Mouse (Mus musculus) CH12.LX (cell line): ENCODE measurements around the gene Trim23. TPM values are rescaled to one million over a fixed set of nuclear protein-coding genes. Genes with fewer than 3 reads are reported as not detected.

ENCODE experiments used
- DNase-seq: peaks from one replicate; pipeline ENCODE4 v3.0.0-alpha.2; 2013; ENCODE audit errors: extremely low read depth
- H3K27ac ChIP-seq: 2 replicates; pipeline ENCODE4 v1.5.1; 2012; ENCODE audit warnings: low read depth, mild to moderate bottlenecking, control low read depth, moderate library complexity; ENCODE audit not compliant: insufficient read depth
- H3K27me3 ChIP-seq: replicated peaks from 2 replicates; pipeline ENCODE3; 2012; ENCODE audit warnings: inconsistent platforms
- H3K36me3 ChIP-seq, 2 experiments: replicated peaks in 1 of 2; 2 replicates each; pipeline versions ENCODE3 to v1.6.1; 2012; ENCODE audit warnings: inconsistent platforms in 1 of 2, low read length in 1 of 2, mild to moderate bottlenecking in 1 of 2, mixed read lengths in 1 of 2, moderate library complexity in 1 of 2; ENCODE audit not compliant: control insufficient read depth in 1 of 2, insufficient read depth in 1 of 2
- H3K4me1 ChIP-seq, 2 experiments: 2 replicates each; pipeline ENCODE4 v1.6.1; 2012; ENCODE audit warnings: inconsistent platforms in 1 of 2, moderate library complexity in 1 of 2; ENCODE audit not compliant: insufficient read depth in 2 of 2, control insufficient read depth in 1 of 2
- H3K4me2 ChIP-seq: 2 replicates; pipeline ENCODE4 v1.6.1; 2012; ENCODE audit warnings: low read depth, mild to moderate bottlenecking, control low read depth; ENCODE audit not compliant: poor library complexity, insufficient read depth, severe bottlenecking
- H3K4me3 ChIP-seq, 3 experiments: fragments of 150-350 bp in 1 of 3; sonication (generic) in 1 of 3; replicated peaks in 1 of 3; 2 replicates each; pipeline versions ENCODE3 to v1.5.1; 2011 to 2012; ENCODE audit warnings: low read depth in 2 of 3, low read length in 2 of 3, mild to moderate bottlenecking in 2 of 3, moderate library complexity in 2 of 3, control low read depth in 1 of 3, improper control_type of control experiment in 1 of 3, inconsistent platforms in 1 of 3, mixed read lengths in 1 of 3; ENCODE audit not compliant: poor library complexity in 1 of 3
- H3K79me2 ChIP-seq: replicated peaks from 2 replicates; pipeline ENCODE4 v1.6.1; 2012; ENCODE audit warnings: mild to moderate bottlenecking, moderate library complexity; ENCODE audit not compliant: control insufficient read depth, poor library complexity, insufficient read depth, severe bottlenecking; ENCODE audit errors: extremely low read depth
- H3K9ac ChIP-seq: 2 replicates; pipeline ENCODE4 v1.6.1; 2012; ENCODE audit warnings: low read depth, mild to moderate bottlenecking, control low read depth, moderate library complexity; ENCODE audit not compliant: insufficient read depth
- H3K9me3 ChIP-seq: replicated peaks from 2 replicates; pipeline ENCODE3; 2012; ENCODE audit warnings: low read length, inconsistent platforms, mixed read lengths
- BHLHE40 ChIP-seq: IDR thresholded peaks from 2 replicates; pipeline ENCODE4 v1.6.1; 2011; ENCODE audit warnings: mild to moderate bottlenecking, low read depth, low read length, improper control_type of control experiment
- CHD1 ChIP-seq: IDR thresholded peaks from 2 replicates; pipeline ENCODE4 v1.6.1; 2012; ENCODE audit warnings: low read depth, low read length, improper control_type of control experiment, inconsistent platforms
- CHD2 ChIP-seq: IDR thresholded peaks from 2 replicates; pipeline ENCODE4 v1.6.1; 2011; ENCODE audit warnings: low read length, improper control_type of control experiment
- CTCF ChIP-seq, 2 experiments: IDR thresholded peaks in 1 of 2; conservative IDR thresholded peaks in 1 of 2; 2 replicates each; pipeline ENCODE4 v1.5.1; 2011 to 2012; ENCODE audit warnings: low read depth in 2 of 2, low read length in 2 of 2, improper control_type of control experiment in 1 of 2, inconsistent platforms in 1 of 2, mild to moderate bottlenecking in 1 of 2, moderate library complexity in 1 of 2
- E2F4 ChIP-seq: IDR thresholded peaks from 2 replicates; pipeline ENCODE4 v1.6.1; 2011; ENCODE audit warnings: low read depth, low read length, improper control_type of control experiment; ENCODE audit not compliant: insufficient replicate concordance
- ELF1 ChIP-seq: IDR thresholded peaks from 2 replicates; pipeline ENCODE4 v1.6.1; 2014; ENCODE audit warnings: low read depth, mild to moderate bottlenecking, inconsistent platforms, low read length, improper control_type of control experiment
- EP300 ChIP-seq: IDR thresholded peaks from 2 replicates; pipeline ENCODE4 v1.6.1; 2011; ENCODE audit warnings: low read length, improper control_type of control experiment
- ETS1 ChIP-seq: conservative IDR thresholded peaks from 2 replicates; pipeline ENCODE4 v1.6.1; 2012; ENCODE audit warnings: low read depth, mild to moderate bottlenecking, inconsistent platforms, low read length, improper control_type of control experiment, moderate library complexity
- GABPA ChIP-seq: IDR thresholded peaks from 2 replicates; pipeline ENCODE4 v1.6.1; 2012; ENCODE audit warnings: low read depth, low read length, improper control_type of control experiment, inconsistent platforms; ENCODE audit not compliant: insufficient replicate concordance
- HCFC1 ChIP-seq: IDR thresholded peaks from 2 replicates; pipeline ENCODE4 v1.6.1; 2012; ENCODE audit warnings: low read depth, mild to moderate bottlenecking, inconsistent platforms, low read length, improper control_type of control experiment
- IRF4 ChIP-seq: IDR thresholded peaks from 2 replicates; pipeline ENCODE4 v1.6.1; 2014; ENCODE audit warnings: low read depth, mild to moderate bottlenecking, inconsistent platforms, low read length, improper control_type of control experiment
- JUN ChIP-seq: IDR thresholded peaks from 2 replicates; pipeline ENCODE4 v1.6.1; 2011; ENCODE audit warnings: low read depth, mild to moderate bottlenecking, low read length, improper control_type of control experiment, moderate library complexity; ENCODE audit not compliant: insufficient read depth
- JUND ChIP-seq: conservative IDR thresholded peaks from 2 replicates; pipeline ENCODE4 v1.6.1; 2011; ENCODE audit warnings: low read depth, low read length, improper control_type of control experiment
- KAT2A ChIP-seq: IDR thresholded peaks from 2 replicates; pipeline ENCODE4 v1.6.1; 2012; ENCODE audit warnings: low read length, improper control_type of control experiment, inconsistent platforms; ENCODE audit not compliant: insufficient replicate concordance
- MAFK ChIP-seq: IDR thresholded peaks from 2 replicates; pipeline ENCODE4 v1.6.1; 2011; ENCODE audit warnings: low read length, improper control_type of control experiment; ENCODE audit not compliant: insufficient replicate concordance
- MAX ChIP-seq: IDR thresholded peaks from 2 replicates; pipeline ENCODE4 v1.6.1; 2011; ENCODE audit warnings: low read length, improper control_type of control experiment
- MAZ ChIP-seq: IDR thresholded peaks from 2 replicates; pipeline ENCODE4 v1.6.1; 2012; ENCODE audit warnings: low read depth, mild to moderate bottlenecking, inconsistent platforms, low read length, improper control_type of control experiment, moderate library complexity
- MEF2A ChIP-seq: IDR thresholded peaks from 2 replicates; pipeline ENCODE4 v1.6.1; 2014; ENCODE audit warnings: low read depth, mild to moderate bottlenecking, inconsistent platforms, low read length, improper control_type of control experiment, borderline replicate concordance
- MXI1 ChIP-seq: IDR thresholded peaks from 2 replicates; pipeline ENCODE4 v1.6.1; 2011; ENCODE audit warnings: mild to moderate bottlenecking, low read depth, low read length, improper control_type of control experiment
- MYC ChIP-seq: IDR thresholded peaks from 2 replicates; pipeline ENCODE4 v1.6.1; 2011; ENCODE audit warnings: low read depth, mild to moderate bottlenecking, improper control_type of control experiment, low read length
- NELFE ChIP-seq: IDR thresholded peaks from 2 replicates; pipeline ENCODE4 v1.6.1; 2011; ENCODE audit warnings: low read depth, low read length, improper control_type of control experiment
- NRF1 ChIP-seq: IDR thresholded peaks from 2 replicates; pipeline ENCODE4 v1.6.1; 2014; ENCODE audit warnings: low read depth, mild to moderate bottlenecking, inconsistent platforms, low read length, improper control_type of control experiment, moderate library complexity
- PAX5 ChIP-seq: IDR thresholded peaks from 2 replicates; pipeline ENCODE4 v1.6.1; 2012; ENCODE audit warnings: low read length, inconsistent platforms, mixed read lengths
- POLR2A ChIP-seq: IDR thresholded peaks from 2 replicates; pipeline ENCODE4 v1.6.1; 2011; ENCODE audit warnings: low read depth, mild to moderate bottlenecking, improper control_type of control experiment, low read length
- POLR2AphosphoS2 ChIP-seq: IDR thresholded peaks from 2 replicates; pipeline ENCODE4 v1.6.1; 2011; ENCODE audit warnings: low read depth, low read length, improper control_type of control experiment
- RAD21 ChIP-seq: IDR thresholded peaks from 2 replicates; pipeline ENCODE4 v1.6.1; 2011; ENCODE audit warnings: low read depth, mild to moderate bottlenecking, low read length, improper control_type of control experiment, moderate library complexity
- RCOR1 ChIP-seq: conservative IDR thresholded peaks from 2 replicates; pipeline ENCODE4 v1.6.1; 2012; ENCODE audit warnings: low read depth, mild to moderate bottlenecking, inconsistent platforms, low read length, improper control_type of control experiment
- SIN3A ChIP-seq: IDR thresholded peaks from 2 replicates; pipeline ENCODE4 v1.6.1; 2012; ENCODE audit warnings: low read length, improper control_type of control experiment, inconsistent platforms
- SMC3 ChIP-seq: IDR thresholded peaks from 2 replicates; pipeline ENCODE4 v1.6.1; 2011; ENCODE audit warnings: low read depth, low read length, improper control_type of control experiment
- TBP ChIP-seq: conservative IDR thresholded peaks from 2 replicates; pipeline ENCODE4 v1.6.1; 2011; ENCODE audit warnings: low read depth, low read length, improper control_type of control experiment
- TCF12 ChIP-seq: IDR thresholded peaks from 2 replicates; pipeline ENCODE4 v1.6.1; 2014; ENCODE audit warnings: low read depth, mild to moderate bottlenecking, inconsistent platforms, low read length, improper control_type of control experiment
- UBTF ChIP-seq: IDR thresholded peaks from 2 replicates; pipeline ENCODE4 v1.6.1; 2012; ENCODE audit warnings: low read depth, mild to moderate bottlenecking, inconsistent platforms, low read length, improper control_type of control experiment, moderate library complexity
- USF1 ChIP-seq: IDR thresholded peaks from 2 replicates; pipeline ENCODE4 v1.6.1; 2014; ENCODE audit warnings: low read depth, mild to moderate bottlenecking, inconsistent platforms, low read length, improper control_type of control experiment
- USF2 ChIP-seq: conservative IDR thresholded peaks from 2 replicates; pipeline ENCODE4 v1.6.1; 2011; ENCODE audit warnings: low read depth, low read length, improper control_type of control experiment
- ZC3H11A ChIP-seq: IDR thresholded peaks from 2 replicates; pipeline ENCODE4 v1.6.1; 2012; ENCODE audit warnings: low read depth, mild to moderate bottlenecking, inconsistent platforms, low read length, improper control_type of control experiment
- ZKSCAN1 ChIP-seq: IDR thresholded peaks from 2 replicates; pipeline ENCODE4 v1.6.1; 2012; ENCODE audit warnings: low read depth, inconsistent platforms, low read length, improper control_type of control experiment, borderline replicate concordance
- ZMIZ1 ChIP-seq: IDR thresholded peaks from 2 replicates; pipeline ENCODE4 v1.6.1; 2012; ENCODE audit warnings: low read depth, mild to moderate bottlenecking, inconsistent platforms, low read length, improper control_type of control experiment
- ZNF384 ChIP-seq: IDR thresholded peaks from 2 replicates; pipeline ENCODE4 v1.6.1; 2012; ENCODE audit warnings: low read depth, low read length, improper control_type of control experiment, inconsistent platforms
- dilution Hi-C: fragments of 300-500 bp; cut with MboI; formaldehyde crosslinking; loops from 2 replicates; pipeline ENCODE4 v1.14.3; 2020; ENCODE audit warnings: low sequenced_read_pairs; ENCODE audit not compliant: extremely low pct_unique_long_range_greater_than_20kb, extremely low pct_ligation_motif_present
- in situ Hi-C: fragments of 300-500 bp; cut with MboI; formaldehyde crosslinking; loops from 3 replicates; pipeline ENCODE4 v1.14.3; 2019; ENCODE audit warnings: low sequenced_read_pairs, low pct_ligation_motif_present, low pct_unique_long_range_greater_than_20kb, mixed read lengths
- polyA plus RNA-seq: library from polyadenylated mRNA; unstranded; fragments of >175 nt; gene quantifications from 2 replicates; pipeline ENCODE4 v1.2.1, GENCODE M21; 2012; ENCODE audit warnings: low read depth; ENCODE audit not compliant: insufficient read length
- total RNA-seq, 2 experiments: library from RNA; depleted of rRNA; stranded (reverse); fragments of 300-350 nt in 1 of 2; fragments of >200 nt in 1 of 2; gene quantifications; 2 replicates each; pipeline ENCODE4 v1.2.3; 2012 to 2014

The Trim23 gene
- total RNA-seq (2012; rRNA removed) = 11.0 and 11.6 TPM in 2 replicates
- 20.4 and 21.9 TPM in 2 replicates for total RNA-seq (2014; rRNA removed)
- 9.0 and 10.3 TPM in 2 replicates for polyA plus RNA-seq

- Histone ChIP-seq H3K9ac (peak within 1 kb of the TSS; percentile 87), H3K27ac (peak within 1 kb of the TSS; percentile 64), H3K79me2 (peaks cover 29% of the 10 kb centered on the region), H3K4me1 (peaks cover 0 to 26% of the 10 kb centered on the region in 2 experiments; a peak in 2 of 4 replicates), H3K4me2 (peak within 1 kb of the TSS; percentile 89), H3K4me3 (peak within 1 kb of the TSS; percentile 79 to 97 (median 88)), H3K36me3 (peaks cover 14 to 24% of the 10 kb centered on the region in 2 experiments), H3K9me3 (no peaks in the 10 kb centered on the region), H3K27me3 (no peaks in the 10 kb centered on the region)
- DNase-seq = peak; percentile 99
- TF ChIP-seq E2F4 = 0 out of 2 replicates have a peak, but pooled peaks have one; percentile 53
- TF ChIP-seq TCF12 = peak; percentile 68
- TF ChIP-seq ETS1 = no peak; the same call in 1 of the 2 replicates
- no peak; the same call in 1 of the 2 replicates for TF ChIP-seq ZKSCAN1
- no peak; the same call in 1 of the 2 replicates for TF ChIP-seq MEF2A
- no peak for TF ChIP-seq JUND
- peak; percentile 29 for TF ChIP-seq IRF4
- TF ChIP-seq EP300 = no peak
- no peak for TF ChIP-seq SMC3
- TF ChIP-seq KAT2A = peak; percentile 65; the same call in 1 of the 2 replicates
- TF ChIP-seq RAD21 = no peak
- peak; percentile 56; the same call in 1 of the 2 replicates for TF ChIP-seq TBP
- TF ChIP-seq NELFE = peak; percentile 93
- TF ChIP-seq SIN3A = peak; percentile 87; the same call in 1 of the 2 replicates
- TF ChIP-seq POLR2AphosphoS2 = peak; percentile 77; the same call in 1 of the 2 replicates
- TF ChIP-seq POLR2A = peak; percentile 86
- peak; percentile 99 for TF ChIP-seq NRF1
- TF ChIP-seq RCOR1 = peak; percentile 61; the same call in 1 of the 2 replicates
- no peak for TF ChIP-seq BHLHE40
- no peak for TF ChIP-seq GABPA
- peak in 1 of 2 experiments; percentile 24; a peak in 1 of 4 replicates for TF ChIP-seq CTCF (conservative IDR thresholded peaks at IDR 0.05 in 1 of 2, IDR thresholded peaks at IDR 0.05 in 1 of 2; ENCODE audit: low read depth in 2 of 2, low read length in 2 of 2)
- TF ChIP-seq MAFK = no peak
- no peak; the same call in 1 of the 2 replicates for TF ChIP-seq UBTF
- TF ChIP-seq CHD2 = peak; percentile 56
- no peak for TF ChIP-seq MYC
- peak; percentile 24; the same call in 1 of the 2 replicates for TF ChIP-seq USF1
- peak; percentile 48; the same call in 1 of the 2 replicates for TF ChIP-seq ZMIZ1
- no peak for TF ChIP-seq PAX5
- peak; percentile 11; the same call in 1 of the 2 replicates for TF ChIP-seq ELF1
- peak; percentile 71; the same call in 1 of the 2 replicates for TF ChIP-seq MAX
- TF ChIP-seq ZNF384 = no peak
- TF ChIP-seq MXI1 = peak; percentile 73
- TF ChIP-seq USF2 = no peak
- peak; percentile 60; the same call in 1 of the 2 replicates for TF ChIP-seq MAZ
- no peak for TF ChIP-seq CHD1
- TF ChIP-seq HCFC1 = peak; percentile 82
- no peak for TF ChIP-seq ZC3H11A
- TF ChIP-seq JUN = peak; percentile 28; the same call in 1 of the 2 replicates
- in situ Hi-C loops = no loop called here
- dilution Hi-C loops = no loop called here
Observed at GRCm38 (mm10) chr13:104178650-104179121, at the start of gene Trim23. Gene Trim23, plus strand, starts transcription at chr13:104178797.
